In genomic region chr17:25133275-25133698, GRCm38 (mm10) we compare ENCODE assay signal across 1 mouse cellular context.
TF ChIP-seq lines count a peak whose summit lies in the region.

TSS of gene Clcn7 (plus strand) at chr17:25133391.

TF ChIP-seq in CH12.LX, 34 proteins besides CTCF, POLR2A, EP300 and RAD21 (continued from another document):
- TF ChIP-seq TCF12 (IDR thresholded peaks at IDR 0.05; ENCODE audit: low read depth, low read length): peak; percentile 54
- no peak for TF ChIP-seq ZKSCAN1 (IDR thresholded peaks at IDR 0.05; ENCODE audit: borderline replicate concordance, low read depth, low read length)
- peak; percentile 75 for TF ChIP-seq ELF1 (IDR thresholded peaks at IDR 0.05; ENCODE audit: low read depth, low read length)
- no peak for TF ChIP-seq RCOR1 (conservative IDR thresholded peaks at IDR 0.05; ENCODE audit: low read depth, low read length)
- peak; percentile 61; the same call in 1 of the 2 replicates for TF ChIP-seq MEF2A (IDR thresholded peaks at IDR 0.05; ENCODE audit: borderline replicate concordance, low read depth, low read length)
- TF ChIP-seq MAZ (IDR thresholded peaks at IDR 0.05; ENCODE audit: low read depth, low read length): no peak
- TF ChIP-seq HCFC1 (IDR thresholded peaks at IDR 0.05; ENCODE audit: low read depth, low read length): peak; percentile 99
- TF ChIP-seq IRF4 (IDR thresholded peaks at IDR 0.05; ENCODE audit: low read depth, low read length): peak; percentile 80; the same call in 1 of the 2 replicates
- peak; percentile 98 for TF ChIP-seq SIN3A (IDR thresholded peaks at IDR 0.05; ENCODE audit: low read length)
- TF ChIP-seq USF1 (IDR thresholded peaks at IDR 0.05; ENCODE audit: low read depth, low read length): peak; percentile 98
- peak; percentile 46; the same call in 1 of the 2 replicates for TF ChIP-seq ETS1 (conservative IDR thresholded peaks at IDR 0.05; ENCODE audit: low read depth, low read length)
- TF ChIP-seq UBTF (IDR thresholded peaks at IDR 0.05; ENCODE audit: low read depth, low read length): 0 out of 2 replicates have a peak, but pooled peaks have one; percentile 65
- TF ChIP-seq JUND (conservative IDR thresholded peaks at IDR 0.05; ENCODE audit: low read depth, low read length): no peak
